Mouse (Mus musculus) CH12F3 (cell line): ENCODE measurements at regions not wholly inside any gene's neighbourhood (a gene's known extent, or its start where the extent isn't known, plus 50 kb on each side); places are given as distances from the start of the nearest gene placed in this dataset.

Experiments used
- in situ Hi-C: fragments of 300-500 bp; cut with MboI; formaldehyde crosslinking; loops from 2 replicates; pipeline ENCODE4 v1.14.3; 2020; ENCODE audit warnings: low sequenced_read_pairs

- in situ Hi-C loops = no loop called here
Measured at GRCm38 (mm10) chr10:56587205-56587604, 210.1 kb downstream of the Gja1 start.

GRCm38 (mm10) chr10:56597382-56597781 lies 220.3 kb downstream of the Gja1 start:
- in situ Hi-C loops = no loop called here

- in situ Hi-C loops = no loop called here
Measured at GRCm38 (mm10) chr10:56598191-56598590, 221.1 kb downstream of the Gja1 start.

- in situ Hi-C loops = no loop called here
Measured at GRCm38 (mm10) chr10:56599923-56600322, 222.8 kb downstream of the Gja1 start.

- in situ Hi-C loops = no loop called here
Measured at GRCm38 (mm10) chr10:56611564-56612288, 234.6 kb downstream of the Gja1 start.

GRCm38 (mm10) chr10:56642656-56643055 lies 265.5 kb downstream of the Gja1 start:
- in situ Hi-C loops = no loop called here

- in situ Hi-C loops = no loop called here
Measured at GRCm38 (mm10) chr10:56643376-56644135, 266.4 kb downstream of the Gja1 start.

- in situ Hi-C loops = no loop called here
Measured at GRCm38 (mm10) chr10:56660501-56660900, 283.4 kb downstream of the Gja1 start.

- in situ Hi-C loops = no loop called here
Measured at GRCm38 (mm10) chr10:56673919-56674318, 296.8 kb downstream of the Gja1 start.

GRCm38 (mm10) chr10:56682901-56683300 lies 305.8 kb downstream of the Gja1 start:
- in situ Hi-C loops = no loop called here

- in situ Hi-C loops = no loop called here
Measured at GRCm38 (mm10) chr10:56685655-56686250, 308.6 kb downstream of the Gja1 start.

GRCm38 (mm10) chr10:56691467-56691866 lies 314.3 kb downstream of the Gja1 start:
- in situ Hi-C loops = no loop called here

GRCm38 (mm10) chr10:56695100-56695499 lies 318.0 kb downstream of the Gja1 start:
- in situ Hi-C loops = no loop called here

- in situ Hi-C loops = no loop called here
Measured at GRCm38 (mm10) chr10:56700126-56700525, 323.0 kb downstream of the Gja1 start.

GRCm38 (mm10) chr10:56708411-56708810 lies 331.3 kb downstream of the Gja1 start:
- in situ Hi-C loops = no loop called here

GRCm38 (mm10) chr10:56708886-56709285 lies 331.8 kb downstream of the Gja1 start:
- in situ Hi-C loops = no loop called here

- in situ Hi-C loops = no loop called here
Measured at GRCm38 (mm10) chr10:56712611-56713105, 335.5 kb downstream of the Gja1 start.

- in situ Hi-C loops = no loop called here
Measured at GRCm38 (mm10) chr10:56737073-56737472, 359.9 kb downstream of the Gja1 start.

- in situ Hi-C loops = no loop called here
Measured at GRCm38 (mm10) chr10:56739621-56740020, 362.5 kb downstream of the Gja1 start.

GRCm38 (mm10) chr10:56752134-56752533 lies 375.0 kb downstream of the Gja1 start:
- in situ Hi-C loops = no loop called here

GRCm38 (mm10) chr10:56753576-56753975 lies 376.4 kb downstream of the Gja1 start:
- in situ Hi-C loops = no loop called here
